Mouse (Mus musculus) G1E-ER4 (cell line): ENCODE results near the gene Cyp2b10. TPM values are rescaled to one million over a fixed set of nuclear protein-coding genes. Genes with fewer than 3 reads are reported as not detected.

Experiments used
- GATA1 ChIP-seq: IDR thresholded peaks from one replicate; pipeline ENCODE4 v1.8.0; 2012; ENCODE audit warnings: low read length, inconsistent platforms
- polyA plus RNA-seq: library from polyadenylated mRNA; stranded (reverse); fragments of >175 nt; gene quantifications from 2 replicates; pipeline ENCODE4 v1.2.3, GENCODE M21; 2012

The Cyp2b10 gene
- not detected in 2 replicates for polyA plus RNA-seq

GRCm38 (mm10) chr7:25897411-25897810 is at the start of gene Cyp2b10:
Gene Cyp2b10 (plus strand): TSS chr7:25897620.
- no peak for TF ChIP-seq GATA1

- no peak for TF ChIP-seq GATA1
Observed at GRCm38 (mm10) chr7:25847722-25848443, 49.5 kb upstream of the Cyp2b10 start.

- no peak for TF ChIP-seq GATA1
Observed at GRCm38 (mm10) chr7:25848444-25848812, 49.0 kb upstream of the Cyp2b10 start.

DNA sequence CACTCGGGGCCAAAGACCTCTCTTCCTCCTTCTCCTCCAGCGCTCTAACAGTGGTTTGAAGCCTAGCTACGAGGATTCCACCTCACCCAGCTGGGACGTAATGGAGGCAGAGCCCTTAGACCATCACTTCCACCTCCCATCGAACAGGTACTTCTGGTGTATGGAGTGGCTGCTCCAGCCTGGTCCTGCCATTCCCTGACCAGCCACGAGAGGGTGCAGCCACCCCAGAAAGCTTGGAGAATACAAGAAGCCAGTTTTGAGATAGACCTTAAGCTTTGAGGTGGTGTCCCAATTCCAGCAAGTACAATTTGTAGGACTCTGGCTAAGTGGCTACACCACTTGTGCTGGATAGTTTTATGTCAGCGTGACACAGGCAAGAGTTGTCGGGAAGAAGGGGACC is 42.3 kb upstream of the Cyp2b10 start:
- no peak for TF ChIP-seq GATA1

DNA sequence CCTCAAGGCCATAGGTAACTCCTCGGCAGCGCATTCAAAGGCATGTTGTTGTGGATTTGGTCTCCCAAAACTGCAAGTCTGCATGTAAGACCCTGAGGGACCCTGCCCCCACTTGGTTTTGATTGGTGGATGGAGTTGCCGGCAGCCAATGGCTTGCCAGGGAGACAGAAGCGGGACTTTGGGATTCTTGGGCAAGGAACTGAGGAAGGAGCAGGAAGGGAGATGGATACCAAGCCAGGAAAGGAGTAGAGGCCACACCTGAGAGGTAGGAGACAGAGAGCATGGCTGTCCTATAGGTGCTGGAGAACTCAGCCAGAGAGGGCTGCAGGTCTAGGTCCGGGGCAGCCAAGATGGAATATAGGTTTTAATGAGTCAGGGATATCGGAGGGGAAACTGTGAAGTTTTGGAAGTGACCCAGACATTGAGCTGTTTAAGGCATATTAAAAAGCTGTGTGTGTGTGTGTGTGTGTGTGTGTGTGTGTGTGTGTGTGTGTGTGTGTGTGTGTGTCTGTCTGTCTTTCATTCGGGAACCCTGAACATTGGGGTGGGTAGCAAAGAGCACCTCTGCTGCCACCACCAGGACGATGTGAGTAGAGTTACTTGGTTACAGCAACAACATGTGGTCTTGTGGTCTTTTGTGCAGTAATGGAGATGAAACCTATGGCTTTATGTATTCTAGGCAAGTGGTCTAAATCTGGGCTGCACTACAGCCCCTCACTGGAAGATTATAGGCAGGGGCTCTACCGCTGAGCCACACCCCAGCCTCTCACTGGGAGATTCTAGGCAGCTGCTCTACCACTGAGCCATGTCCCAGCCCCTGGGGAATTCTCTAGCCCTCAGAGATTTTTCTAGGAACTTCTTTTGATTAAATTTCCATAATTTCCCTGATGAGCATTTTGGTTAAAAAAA is 37.2 kb upstream of the Cyp2b10 start:
- no peak for TF ChIP-seq GATA1

- TF ChIP-seq GATA1: no peak
Observed at GRCm38 (mm10) chr7:25862365-25862764, 35.1 kb upstream of the Cyp2b10 start.

DNA sequence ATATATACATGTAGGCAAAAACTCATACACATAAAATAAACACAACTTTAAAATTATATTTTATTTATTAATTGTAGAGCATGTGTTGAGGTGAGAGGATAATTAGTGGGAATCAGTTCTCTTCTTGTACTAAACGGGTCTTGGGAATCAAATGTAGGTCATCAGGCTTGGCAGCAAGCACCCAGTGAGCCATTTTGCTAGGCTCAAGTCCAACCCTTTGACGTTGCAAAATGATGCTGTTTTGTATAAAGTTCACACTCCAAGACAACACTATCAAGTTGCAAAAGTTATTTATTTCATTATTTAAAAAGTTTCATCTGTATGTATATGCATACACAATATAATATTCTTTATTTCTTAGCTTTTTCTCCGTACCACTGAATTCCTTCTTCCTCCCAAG is 33.7 kb upstream of the Cyp2b10 start:
- no peak for TF ChIP-seq GATA1

- no peak for TF ChIP-seq GATA1
Observed at GRCm38 (mm10) chr7:25864861-25865260, 32.6 kb upstream of the Cyp2b10 start.

DNA sequence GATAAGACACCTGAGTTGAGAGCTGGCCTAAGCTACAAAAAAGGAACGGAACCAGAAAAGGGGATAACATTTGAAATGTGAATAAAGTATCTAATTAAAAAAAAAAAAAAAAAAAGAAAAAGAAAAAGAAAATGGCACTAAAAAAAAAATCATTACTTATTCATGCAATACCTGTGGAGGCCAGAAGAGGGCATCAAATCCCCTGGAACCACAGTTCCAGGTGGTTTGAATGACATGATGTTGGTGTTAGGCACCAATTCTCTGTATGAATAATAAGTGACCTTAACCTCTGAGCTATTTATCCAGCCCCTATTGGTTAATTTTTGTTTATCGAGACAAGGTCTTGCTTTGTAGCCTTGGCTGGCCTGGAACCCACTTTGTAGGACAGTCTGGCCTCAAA is 27.6 kb upstream of the Cyp2b10 start:
- TF ChIP-seq GATA1: no peak

GRCm38 (mm10) chr7:25872624-25873023 is 24.8 kb upstream of the Cyp2b10 start:
- TF ChIP-seq GATA1: no peak

DNA sequence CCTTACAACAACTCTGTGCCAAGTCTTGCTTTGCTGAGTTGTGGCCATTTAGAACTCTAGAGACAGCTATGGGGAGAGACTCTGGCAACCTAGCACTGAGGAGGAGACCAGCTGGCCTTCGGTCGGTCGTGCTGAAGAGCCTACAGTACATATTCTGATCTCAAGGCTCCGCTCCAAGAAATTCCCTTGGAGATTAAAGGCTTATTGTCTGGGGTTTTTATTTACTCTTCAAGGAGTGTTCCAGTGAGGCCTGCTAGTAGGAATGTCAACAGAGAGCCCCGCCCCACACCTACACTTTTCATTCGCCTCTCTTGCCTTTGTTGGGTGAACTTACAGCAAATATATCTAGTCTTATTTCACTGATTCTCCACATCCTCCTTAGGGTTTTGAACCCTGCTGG is 18.7 kb upstream of the Cyp2b10 start:
- no peak for TF ChIP-seq GATA1

- TF ChIP-seq GATA1: no peak
Observed at GRCm38 (mm10) chr7:25884272-25884671, 13.1 kb upstream of the Cyp2b10 start.

GRCm38 (mm10) chr7:25887758-25888157 is 9.7 kb upstream of the Cyp2b10 start:
- no peak for TF ChIP-seq GATA1

DNA sequence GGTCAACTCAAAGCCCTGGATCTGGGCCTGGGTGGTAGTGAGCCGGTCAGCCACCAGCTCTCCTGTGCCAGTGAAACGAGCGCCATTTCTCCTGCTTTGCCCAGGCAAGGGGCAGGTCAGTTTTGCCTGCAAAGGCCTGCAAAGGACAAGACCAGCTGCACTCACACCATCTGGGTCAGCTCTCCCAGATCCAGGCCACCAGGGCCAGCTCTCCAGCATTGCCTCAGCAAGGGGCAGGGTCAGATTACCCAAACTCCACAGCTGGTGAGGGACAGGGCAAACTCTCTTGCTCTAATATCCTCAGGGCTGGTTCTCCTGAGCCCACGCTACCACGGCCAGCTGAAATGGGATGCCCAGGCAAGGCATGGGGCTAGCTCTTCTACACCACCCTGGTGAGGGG is 4.3 kb upstream of the Cyp2b10 start:
- no peak for TF ChIP-seq GATA1

DNA sequence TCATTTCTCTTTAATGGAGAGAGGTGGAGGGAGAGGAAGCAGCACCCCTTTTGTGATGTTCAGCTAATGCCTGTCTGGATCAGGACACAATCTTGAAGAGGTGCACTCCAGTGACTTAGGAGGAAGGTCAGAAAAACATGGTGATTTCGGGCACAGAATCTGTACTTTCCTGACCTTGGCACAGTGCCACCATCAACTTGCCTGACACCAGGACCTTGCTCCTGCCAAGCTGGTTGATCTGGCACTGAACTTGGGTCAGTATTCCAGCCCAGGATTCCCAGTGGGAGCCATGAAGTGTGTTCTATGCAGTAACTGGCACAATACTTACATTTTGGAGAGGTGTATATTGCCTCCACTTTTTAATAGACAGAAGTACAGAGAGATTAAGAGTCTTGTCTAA is 2.3 kb upstream of the Cyp2b10 start:
- TF ChIP-seq GATA1: no peak

- TF ChIP-seq GATA1: no peak
Observed at GRCm38 (mm10) chr7:25898064-25898463, 644 bp downstream of the Cyp2b10 start.

GRCm38 (mm10) chr7:25902061-25902690 is 4.8 kb downstream of the Cyp2b10 start:
- TF ChIP-seq GATA1: no peak
